Mouse (Mus musculus) hindbrain, embryonic 16.5 days (tissue): ENCODE results near the gene Klrb1c. TPM values are rescaled to one million over a fixed set of nuclear protein-coding genes. Genes with fewer than 3 reads are reported as not detected.
"Not testable (repeated sequence)": the region's sequence is repeated elsewhere in the genome, so short reads cannot be mapped to it uniquely, and the experiment has no call there.

ENCODE experiments used
- ATAC-seq: fragments of 200-750 bp; cut with Nextera tagmentation; 2 replicates; pipeline ENCODE4 v1.8.0; 2017; ENCODE audit warnings: moderate TSS enrichment, moderate library complexity
- H3K27ac ChIP-seq: fragments of 300-500 bp; sonication (generic); 2 replicates; pipeline ENCODE4 v1.5.1; 2014; ENCODE audit warnings: low read depth, mild to moderate bottlenecking, control low read depth, low read length, moderate library complexity
- H3K27me3 ChIP-seq: fragments of 300-500 bp; sonication (generic); replicated peaks from 2 replicates; pipeline ENCODE4 v1.6.1; 2014; ENCODE audit warnings: low read length; ENCODE audit not compliant: control insufficient read depth, insufficient read depth
- H3K36me3 ChIP-seq: fragments of 300-500 bp; sonication (generic); 2 replicates; pipeline ENCODE4 v1.6.1; 2014; ENCODE audit warnings: mild to moderate bottlenecking, low read length, moderate library complexity, mixed read lengths; ENCODE audit not compliant: control insufficient read depth, insufficient read depth
- H3K4me1 ChIP-seq: fragments of 300-500 bp; sonication (generic); 2 replicates; pipeline ENCODE4 v1.6.1; 2014; ENCODE audit warnings: low read depth, low read length; ENCODE audit not compliant: control insufficient read depth, insufficient read depth
- H3K4me2 ChIP-seq: fragments of 300-500 bp; sonication (generic); 2 replicates; pipeline ENCODE4 v1.6.1; 2014; ENCODE audit warnings: mild to moderate bottlenecking, low read length, control low read depth, moderate library complexity
- H3K4me3 ChIP-seq: fragments of 300-500 bp; sonication (generic); 2 replicates; pipeline ENCODE4 v1.5.1; 2014; ENCODE audit warnings: mild to moderate bottlenecking, low read length, control low read depth, moderate library complexity
- H3K9ac ChIP-seq: fragments of 300-500 bp; sonication (generic); 2 replicates; pipeline ENCODE4 v1.6.1; 2014; ENCODE audit warnings: low read depth, mild to moderate bottlenecking, control low read depth, low read length, moderate library complexity
- H3K9me3 ChIP-seq: fragments of 300-500 bp; sonication (generic); 2 replicates; pipeline ENCODE4 v1.6.1; 2014; ENCODE audit warnings: mild to moderate bottlenecking, low read length, moderate library complexity; ENCODE audit not compliant: control insufficient read depth
- WGBS: fragments of 180-500 bp; shearing (Covaris S2); extraction: QIAGEN DNeasy Blood & Tissue Kit; methylation state at CpG from one replicate; pipeline ENCODE4 v1.1.7; 2014; 5-methylcytosine and 5-hydroxymethylcytosine counted together
- polyA plus RNA-seq: library from polyadenylated mRNA; unstranded; fragments of >200 nt; fragmentation: Nextera tagmentation; extraction: Ambion mirVana; gene quantifications from 2 replicates; pipeline ENCODE4 v1.2.1, GENCODE M21; 2015

The Klrb1c gene
- polyA plus RNA-seq, 1 experiment from 2014 or later: 0.11 TPM

GRCm38 (mm10) chr6:128818083-128818802 is 29.2 kb upstream of the Klrb1c start:
- WGBS: 77% methylated on average over 4 of the region's 4 CpGs
- ATAC-seq: no peak
- Histone ChIP-seq H3K4me3 (no peak overlapping the region), H3K4me1 (no peaks in the 10 kb centered on the region), H3K36me3 (no peaks in the 10 kb centered on the region), H3K9ac (no peak overlapping the region), H3K27me3 (no peaks in the 10 kb centered on the region), H3K4me2 (no peak overlapping the region), H3K27ac (no peak overlapping the region), H3K9me3 (no peaks in the 10 kb centered on the region)

- no peak overlapping the region for H3K9ac ChIP-seq
- no peaks in the 10 kb centered on the region for H3K36me3 ChIP-seq
- H3K9me3 ChIP-seq: no peaks in the 10 kb centered on the region
- H3K27me3 ChIP-seq: no peaks in the 10 kb centered on the region
- H3K4me2 ChIP-seq: no peak overlapping the region
- no peak for ATAC-seq
- H3K4me1 ChIP-seq: no peaks in the 10 kb centered on the region
- 88% methylated on average over 5 of the region's 5 CpGs for WGBS
- no peak overlapping the region for H3K4me3 ChIP-seq
- H3K27ac ChIP-seq: no peak overlapping the region
Observed at GRCm38 (mm10) chr6:128808532-128808931, 19.5 kb upstream of the Klrb1c start.

GRCm38 (mm10) chr6:128807021-128807420 is 18.0 kb upstream of the Klrb1c start:
- Histone ChIP-seq H3K4me1 (no peaks in the 10 kb centered on the region), H3K9ac (no peak overlapping the region), H3K4me2 (no peak overlapping the region), H3K36me3 (no peaks in the 10 kb centered on the region), H3K4me3 (no peak overlapping the region), H3K27ac (no peak overlapping the region), H3K27me3 (no peaks in the 10 kb centered on the region), H3K9me3 (no peaks in the 10 kb centered on the region)
- ATAC-seq: no peak
- WGBS: 71% methylated on average over 3 of the region's 3 CpGs

- not testable (repeated sequence) for H3K36me3 ChIP-seq, ATAC-seq, H3K9ac ChIP-seq, H3K4me2 ChIP-seq, H3K9me3 ChIP-seq, H3K4me3 ChIP-seq, H3K27me3 ChIP-seq, H3K4me1 ChIP-seq, H3K27ac ChIP-seq
- WGBS: 63% methylated on average over 7 of the region's 7 CpGs
Observed at GRCm38 (mm10) chr6:128804823-128805640, 16.0 kb upstream of the Klrb1c start.

GRCm38 (mm10) chr6:128802999-128803857 is 14.2 kb upstream of the Klrb1c start:
- H3K9ac ChIP-seq: peak overlapping the region; percentile 66
- peak overlapping the region; percentile 47 for H3K4me3 ChIP-seq
- peaks cover 1% of the 10 kb centered on the region; the same call in 1 of the 2 replicates for H3K4me1 ChIP-seq
- H3K27ac ChIP-seq: peak overlapping the region; percentile 88
- peak; percentile 92 for ATAC-seq
- 5% methylated on average over 25 of the region's 26 CpGs for WGBS
- no peaks in the 10 kb centered on the region for H3K9me3 ChIP-seq
- H3K36me3 ChIP-seq: no peaks in the 10 kb centered on the region
- H3K27me3 ChIP-seq: no peaks in the 10 kb centered on the region
- H3K4me2 ChIP-seq: peak overlapping the region; percentile 70

- Histone ChIP-seq H3K4me2 (peak overlapping the region; percentile 70), H3K27ac (peak overlapping the region; percentile 88), H3K9ac (peak overlapping the region; percentile 66), H3K27me3 (no peaks in the 10 kb centered on the region), H3K36me3 (no peaks in the 10 kb centered on the region), H3K4me3 (peak overlapping the region; percentile 47), H3K9me3 (no peaks in the 10 kb centered on the region), H3K4me1 (peaks cover 8% of the 10 kb centered on the region)
- ATAC-seq: peak; percentile 57
- 12% methylated on average over 10 of the region's 10 CpGs for WGBS
Observed at GRCm38 (mm10) chr6:128802557-128802956, 13.5 kb upstream of the Klrb1c start.

GRCm38 (mm10) chr6:128800696-128801095 is 11.7 kb upstream of the Klrb1c start:
- H3K9me3 ChIP-seq, H3K4me3 ChIP-seq, H3K36me3 ChIP-seq, H3K27me3 ChIP-seq, H3K9ac ChIP-seq, ATAC-seq, H3K27ac ChIP-seq: not testable (repeated sequence)
- H3K4me2 ChIP-seq: peak overlapping the region; percentile 32
- H3K4me1 ChIP-seq: peaks cover 11% of the 10 kb centered on the region
- 81% methylated on average over 5 of the region's 5 CpGs for WGBS

- peak overlapping the region; percentile 36 for H3K9ac ChIP-seq
- H3K9me3 ChIP-seq: no peaks in the 10 kb centered on the region
- peaks cover 11% of the 10 kb centered on the region for H3K4me1 ChIP-seq
- ATAC-seq: no peak
- peak overlapping the region; percentile 56 for H3K4me2 ChIP-seq
- no peaks in the 10 kb centered on the region for H3K36me3 ChIP-seq
- peak overlapping the region; percentile 72 for H3K27ac ChIP-seq
- 19% methylated on average over 7 of the region's 7 CpGs for WGBS
- H3K27me3 ChIP-seq: no peaks in the 10 kb centered on the region
- peak overlapping the region; percentile 58 for H3K4me3 ChIP-seq
Observed at GRCm38 (mm10) chr6:128799896-128800270, 10.9 kb upstream of the Klrb1c start.
